Mouse (Mus musculus) spleen, postnatal 10 days (tissue): ENCODE results near the gene Slc50a1.

Source experiments
- DNase-seq, 2 experiments: peaks; one replicate each; pipeline ENCODE4 v3.0.0; 2021 to 2022; ENCODE audit warnings: low spot score in 2 of 2

Gene Slc50a1

DNA sequence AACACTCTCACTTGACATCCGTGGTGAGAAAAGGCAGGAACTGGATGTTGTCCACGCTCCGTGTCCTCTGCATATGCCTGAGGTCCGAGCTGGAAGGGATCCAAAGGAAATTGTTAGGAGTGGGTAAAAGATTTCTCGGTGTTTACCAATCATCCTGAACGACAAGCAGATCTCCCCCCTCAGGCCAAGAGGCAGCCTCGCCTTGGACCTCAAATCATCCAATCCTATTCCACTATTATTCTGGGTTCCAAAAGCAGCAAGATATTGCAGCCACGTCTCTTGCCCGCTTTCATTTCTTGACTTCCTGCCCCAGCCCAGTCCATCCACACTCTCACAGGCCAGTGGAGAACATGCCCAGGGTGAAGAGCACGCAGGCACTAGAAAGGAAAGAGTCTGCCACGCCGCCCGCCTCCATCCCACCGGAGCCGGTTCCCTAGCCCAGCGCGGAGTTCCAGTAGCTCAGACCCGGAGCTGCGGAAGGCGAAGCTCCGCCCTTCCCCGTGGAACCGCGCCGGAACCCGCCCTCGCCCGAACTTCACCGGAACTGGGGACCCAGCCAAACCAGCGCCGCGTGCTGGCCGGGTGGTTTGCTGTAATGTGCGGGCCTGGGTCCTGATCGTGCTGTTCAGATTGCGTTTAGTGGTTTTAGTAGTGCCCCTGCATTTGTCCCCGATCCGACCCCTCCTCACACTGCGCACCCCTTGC, at the start of gene Slc50a1:
Gene Slc50a1, minus strand, starts transcription at position 520 of the 705 bp plus-strand sequence.
- peak; percentile 57 to 82 for DNase-seq

- DNase-seq = no peak
Observed at GRCm38 (mm10) chr3:89319591-89320350, 49.4 kb upstream of the Slc50a1 start.

- DNase-seq = no peak
Observed at GRCm38 (mm10) chr3:89318971-89319590, 48.7 kb upstream of the Slc50a1 start.

DNA sequence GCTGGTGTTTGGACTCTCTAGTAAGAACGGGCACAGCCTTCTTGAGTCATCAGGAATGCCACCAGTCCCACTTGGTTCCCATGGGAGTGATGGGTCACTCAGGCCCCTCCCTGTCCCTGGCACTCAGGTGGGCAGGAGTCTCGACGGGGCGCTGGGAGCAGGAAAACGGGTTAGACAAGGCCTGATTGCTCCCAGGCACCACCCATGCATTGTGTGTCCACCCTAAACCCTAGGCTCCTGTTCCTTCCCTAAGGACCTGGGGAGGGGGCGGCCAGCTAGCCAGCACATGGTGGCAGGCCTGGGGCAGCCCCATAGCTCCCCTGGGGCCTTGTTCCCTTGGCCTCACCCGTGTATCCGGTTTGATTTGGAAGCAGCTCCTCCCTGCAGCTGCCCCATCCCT, 47.9 kb upstream of the Slc50a1 start:
- DNase-seq = no peak

DNA sequence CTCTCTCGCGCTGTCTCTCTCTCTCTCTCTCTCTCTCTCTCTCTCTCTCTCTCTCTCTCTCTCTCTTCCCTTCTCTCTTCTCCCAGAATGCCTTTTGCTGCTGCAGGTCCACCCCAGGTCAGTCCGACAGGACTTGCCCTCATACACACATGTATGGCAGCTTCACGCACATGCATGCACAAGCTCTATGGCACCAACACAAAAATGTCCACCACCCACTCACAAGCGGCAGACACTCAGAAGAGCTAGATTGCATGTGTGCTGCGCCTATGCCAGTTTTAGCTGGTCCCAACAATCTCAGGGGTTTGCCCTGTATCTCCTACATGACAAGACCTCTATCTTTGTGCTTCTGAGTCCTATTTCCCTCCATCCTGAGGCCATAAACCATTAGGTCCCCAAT, 46.9 kb upstream of the Slc50a1 start:
- DNase-seq = no peak

DNA sequence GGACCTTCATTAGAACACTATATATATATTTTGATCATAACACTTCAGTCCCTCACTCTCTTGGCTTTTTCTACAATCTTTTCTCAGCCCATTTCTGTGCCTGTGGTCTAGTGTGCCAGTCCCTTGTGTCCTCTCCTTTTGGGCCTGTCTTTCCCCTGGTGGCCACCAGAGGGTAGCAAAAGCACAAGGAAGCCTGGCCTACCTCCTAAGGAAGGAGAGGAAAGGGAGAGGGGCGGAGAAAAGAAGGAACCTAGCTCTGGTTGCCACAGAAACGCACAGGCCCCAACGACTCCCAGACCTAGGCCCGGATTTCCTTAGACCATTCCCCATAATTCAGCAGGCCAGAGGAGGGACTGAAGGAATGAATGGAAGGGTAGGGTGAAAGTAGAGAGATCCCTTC, 46.5 kb upstream of the Slc50a1 start:
- DNase-seq = peak; percentile 68 to 80

GRCm38 (mm10) chr3:89315930-89316831, 45.8 kb upstream of the Slc50a1 start:
- peak in 1 of 2 experiments; percentile 34 for DNase-seq

GRCm38 (mm10) chr3:89315195-89315929, 45.0 kb upstream of the Slc50a1 start:
- DNase-seq = peak; percentile 58 to 79

GRCm38 (mm10) chr3:89314791-89315190, 44.4 kb upstream of the Slc50a1 start:
- DNase-seq = no peak

DNA sequence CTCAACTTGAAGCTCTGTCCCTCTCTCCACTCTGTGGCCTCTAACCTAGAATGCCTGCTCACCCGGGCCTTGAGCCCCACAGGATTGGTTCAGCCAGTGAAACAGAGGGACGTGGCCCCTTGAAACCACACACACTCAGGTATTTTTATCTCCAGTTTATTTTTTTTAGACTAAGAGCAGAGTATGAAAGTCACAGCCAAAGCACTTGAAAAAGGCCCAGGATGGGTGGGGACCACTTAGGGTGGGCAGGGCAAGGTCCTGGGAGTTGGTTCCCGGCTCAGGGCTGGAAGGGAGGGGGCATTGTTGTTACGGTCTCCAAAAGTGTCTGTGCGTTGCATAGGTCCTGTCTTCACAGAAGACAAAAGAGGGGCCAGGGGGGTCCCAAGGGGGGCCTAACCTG, 44.0 kb upstream of the Slc50a1 start:
- DNase-seq = no peak

- peak; percentile 36 to 60 for DNase-seq
Observed at GRCm38 (mm10) chr3:89308089-89308488, 37.7 kb upstream of the Slc50a1 start.

DNA sequence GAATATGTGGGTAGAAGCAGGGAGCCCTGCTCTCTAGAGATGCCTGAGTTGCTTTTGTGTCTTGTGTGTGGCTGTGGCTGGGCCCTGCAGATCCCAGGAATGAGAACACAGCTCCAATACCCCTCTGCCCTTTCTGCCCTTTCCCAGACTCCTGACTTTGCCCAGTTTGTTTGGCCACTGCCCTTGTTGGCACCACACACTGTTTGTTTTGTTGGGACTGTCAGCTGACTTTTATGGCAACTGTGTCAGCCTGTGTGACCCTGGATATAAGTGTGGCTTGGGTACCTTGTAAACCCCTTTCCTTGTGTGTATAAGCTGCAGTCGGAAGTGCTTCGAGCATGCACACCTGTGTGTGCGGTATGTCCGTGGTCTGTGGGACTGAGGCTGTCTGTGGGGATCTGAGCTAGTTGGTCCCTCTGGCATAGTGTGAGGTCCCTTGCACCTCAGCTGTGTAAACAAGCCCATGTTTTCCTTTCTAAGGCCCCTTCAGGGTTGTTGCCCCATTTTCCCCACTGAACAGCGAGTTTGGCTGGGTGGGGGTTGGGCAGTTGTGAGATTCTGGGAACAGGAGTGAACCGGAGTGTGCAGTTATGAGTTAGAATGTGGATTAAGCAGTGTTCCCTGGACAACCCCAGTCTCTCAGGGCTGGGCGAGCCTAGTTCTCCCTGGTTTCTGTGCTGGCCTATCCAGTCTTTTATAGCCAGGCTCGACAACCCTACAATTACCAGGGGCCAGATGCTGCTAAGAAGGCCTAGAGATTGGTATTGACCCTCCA, 35.4 kb upstream of the Slc50a1 start:
- DNase-seq = no peak

DNA sequence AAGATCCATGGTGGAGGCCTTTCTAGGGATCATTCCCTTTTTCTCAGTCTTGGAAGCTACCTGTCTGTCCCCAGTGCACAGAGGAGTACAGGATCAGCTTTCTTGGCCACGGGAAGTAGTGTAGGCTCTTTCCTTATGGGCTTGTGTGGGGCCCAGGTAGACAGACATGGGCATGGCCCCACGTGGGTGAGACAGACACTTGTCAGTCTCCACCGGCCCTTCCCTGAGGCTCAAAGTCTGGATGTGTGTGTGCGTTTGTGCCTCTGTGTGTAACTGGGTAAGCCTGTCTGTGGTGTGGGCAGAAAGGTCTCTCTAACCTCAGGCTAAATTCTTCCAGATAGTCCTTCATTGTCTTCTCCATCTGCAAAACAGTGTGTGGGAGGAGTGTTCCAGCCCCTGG, 34.7 kb upstream of the Slc50a1 start:
- no peak for DNase-seq

DNA sequence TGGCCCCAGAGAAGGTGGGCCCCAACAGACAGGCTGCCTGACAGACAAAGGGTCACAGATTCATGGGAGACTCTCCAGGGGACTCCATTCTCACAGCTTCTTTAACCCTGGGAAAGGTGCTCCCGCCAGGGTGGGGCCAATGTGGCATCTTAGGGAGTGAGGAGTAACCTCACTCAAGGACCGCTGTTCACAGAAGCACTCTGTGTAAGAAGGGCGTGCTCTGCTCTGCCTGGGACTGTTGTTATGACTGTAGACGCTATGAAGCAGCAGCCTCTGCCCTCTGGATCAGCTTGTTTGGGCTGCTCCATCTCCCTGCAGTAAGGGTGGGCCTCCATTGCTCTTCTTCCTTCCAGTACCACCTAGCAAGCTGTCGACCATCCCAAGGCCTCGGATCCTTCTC, 34.1 kb upstream of the Slc50a1 start:
- DNase-seq = no peak

DNA sequence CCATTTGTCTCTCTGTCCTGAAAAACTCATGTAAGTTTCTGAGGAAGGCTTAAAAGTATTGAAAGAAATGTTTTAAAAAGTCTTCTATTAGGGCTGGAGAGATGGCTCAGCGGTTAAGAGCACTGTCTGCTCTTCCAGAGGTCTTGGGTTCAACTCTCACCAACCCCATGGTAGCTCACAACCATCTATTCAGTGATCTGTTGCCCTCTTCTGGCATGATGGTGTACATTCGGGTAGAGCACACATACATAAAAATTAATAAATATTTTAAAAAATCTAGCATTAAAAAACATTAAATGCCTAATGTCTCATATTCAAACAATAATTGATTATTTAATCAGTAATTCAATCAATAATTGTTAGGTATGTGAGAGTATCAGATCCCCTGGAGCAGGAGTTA, 30.1 kb upstream of the Slc50a1 start:
- DNase-seq = no peak

DNA sequence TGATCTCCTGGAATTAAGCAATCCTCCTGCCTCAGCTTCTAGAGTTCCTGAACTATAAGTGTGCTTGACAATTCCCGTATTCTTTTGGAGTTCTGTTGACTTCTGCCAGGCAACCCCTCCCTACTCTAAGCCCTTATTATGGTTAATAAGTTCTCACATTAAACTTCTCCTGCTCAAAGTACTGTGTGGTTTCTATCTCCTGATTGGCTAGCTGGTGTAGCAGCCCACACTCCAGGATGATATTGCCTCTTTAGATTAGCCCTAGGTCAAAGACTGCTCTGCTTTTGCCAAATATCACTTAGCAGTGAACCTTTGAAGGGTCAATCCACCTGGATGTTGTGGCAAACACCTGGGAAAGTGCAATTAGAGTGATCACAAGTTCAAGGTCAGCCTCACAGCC, 29.7 kb upstream of the Slc50a1 start:
- DNase-seq = no peak

DNA sequence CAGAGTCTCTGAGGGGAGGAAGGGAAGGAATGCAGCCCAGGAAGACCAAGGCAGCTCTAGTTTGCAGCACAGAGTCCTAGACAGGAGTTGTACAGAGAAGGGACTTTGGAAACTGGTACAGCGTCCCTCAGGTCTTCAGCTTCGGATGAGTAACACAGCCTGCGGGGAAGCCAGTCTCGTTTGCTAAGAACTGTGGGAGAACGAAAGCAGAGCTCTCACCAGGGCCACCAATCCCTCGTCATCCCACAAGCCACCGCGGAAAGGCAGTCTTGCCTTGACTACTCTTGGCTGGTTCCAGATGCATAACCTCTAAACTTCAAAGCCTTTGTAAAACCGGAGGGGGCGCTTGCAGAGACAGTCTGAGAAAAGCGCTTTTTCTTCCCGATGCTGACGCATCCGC, 29.1 kb upstream of the Slc50a1 start:
- no peak for DNase-seq

DNA sequence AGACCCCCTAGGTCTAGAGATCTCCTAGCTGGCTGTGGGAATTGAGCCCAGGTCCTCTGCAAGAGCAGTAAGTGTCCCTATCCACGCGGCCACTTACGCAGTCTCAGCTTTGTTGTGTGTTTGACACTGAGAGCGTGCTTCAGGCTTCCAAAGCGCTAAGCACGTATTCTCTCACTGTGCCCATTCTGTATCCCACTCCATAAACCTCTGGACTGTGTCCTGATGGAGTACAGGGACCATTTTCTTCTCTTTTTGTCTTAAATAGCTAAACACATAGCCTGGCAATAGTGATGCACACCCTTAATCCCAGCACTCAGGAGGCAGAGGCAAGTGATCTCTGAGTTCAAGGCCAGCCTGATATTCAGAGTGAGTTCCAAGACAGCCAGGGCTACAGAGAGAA, 28.5 kb upstream of the Slc50a1 start:
- DNase-seq = no peak

DNA sequence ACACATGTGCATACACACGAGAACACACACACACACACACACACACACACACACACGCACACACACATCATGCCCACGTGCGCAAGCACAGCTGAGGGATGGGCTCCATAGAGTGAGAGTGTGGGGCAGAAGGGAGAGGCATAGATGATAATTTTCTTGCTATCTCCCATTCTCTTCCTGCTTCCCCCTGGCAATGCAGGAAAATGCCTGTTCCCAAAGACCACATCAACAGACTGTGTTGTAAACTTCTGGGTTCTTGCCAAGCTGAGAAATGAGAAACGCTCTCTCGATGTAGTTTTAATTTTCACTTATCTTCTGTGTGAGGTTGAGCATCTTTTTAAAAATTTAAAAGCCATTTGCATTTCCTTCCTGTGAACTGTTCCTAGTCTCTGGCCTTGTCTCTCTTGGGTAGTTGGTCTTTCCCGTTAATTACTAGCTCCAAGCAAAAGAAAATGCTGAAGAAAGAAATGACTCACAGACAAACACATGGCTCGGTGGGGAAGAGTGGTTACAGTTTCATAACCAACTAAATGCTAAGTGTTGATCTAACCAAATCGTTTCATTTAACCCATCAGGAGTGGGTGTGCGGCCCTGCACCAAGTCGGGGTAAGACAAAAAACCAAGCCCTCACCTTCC, 26.5 kb upstream of the Slc50a1 start:
- DNase-seq = no peak

GRCm38 (mm10) chr3:89295685-89296230, 25.4 kb upstream of the Slc50a1 start:
- no peak for DNase-seq
